Mouse (Mus musculus) forelimb bud, embryonic 11.5 days (tissue): ENCODE measurements around the gene Olfr1370.
"Not testable (repeated sequence)": the region's sequence is repeated elsewhere in the genome, so short reads cannot be mapped to it uniquely, and the experiment has no call there.

Experiments used
- DNase-seq: peaks from one replicate; pipeline ENCODE4 v3.0.0-alpha.2; 2012; ENCODE audit warnings: low read depth, low spot score

Olfr1370 gene

DNA sequence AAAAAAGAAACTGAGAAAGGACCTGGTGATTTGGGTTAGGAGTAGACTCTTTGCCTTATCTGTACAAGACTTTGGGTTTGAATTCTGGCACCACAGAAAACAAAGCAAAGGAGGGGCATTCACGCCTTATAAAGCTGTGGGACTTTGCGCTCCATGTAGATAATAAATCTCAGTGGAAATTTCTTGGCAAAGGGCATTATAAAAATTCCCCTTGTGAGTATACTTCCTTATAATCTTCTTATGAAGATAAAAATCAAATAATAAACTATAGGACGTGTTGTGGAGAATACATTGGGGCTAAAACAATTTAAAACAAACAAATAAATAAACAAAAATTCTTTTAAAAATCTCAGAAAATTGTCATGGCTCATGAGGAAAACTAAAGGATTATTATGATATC, at the start of gene Olfr1370:
Gene Olfr1370, minus strand, starts transcription at position 101 of the 400 bp plus-strand sequence.
- DNase-seq, result no peak

DNA sequence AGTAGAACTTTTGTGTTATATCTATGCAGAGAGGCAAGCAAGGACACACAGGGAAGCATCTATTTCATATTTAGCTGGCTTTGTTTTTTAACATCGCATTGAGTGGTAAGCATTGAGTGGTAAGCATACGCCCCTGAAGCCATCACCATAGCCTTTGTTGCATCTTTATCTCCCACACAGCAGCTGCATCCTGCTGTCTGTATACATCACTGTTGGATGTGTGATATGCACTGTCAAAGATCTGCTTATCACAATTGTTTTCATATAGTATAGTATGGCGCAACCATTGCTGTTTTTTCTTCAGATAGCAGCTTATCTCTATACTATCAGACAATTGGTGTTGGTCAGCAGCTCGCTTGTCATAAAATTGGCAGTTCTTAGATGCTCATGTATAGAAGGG, 39.4 kb upstream of the Olfr1370 start:
- DNase-seq, result no peak

DNA sequence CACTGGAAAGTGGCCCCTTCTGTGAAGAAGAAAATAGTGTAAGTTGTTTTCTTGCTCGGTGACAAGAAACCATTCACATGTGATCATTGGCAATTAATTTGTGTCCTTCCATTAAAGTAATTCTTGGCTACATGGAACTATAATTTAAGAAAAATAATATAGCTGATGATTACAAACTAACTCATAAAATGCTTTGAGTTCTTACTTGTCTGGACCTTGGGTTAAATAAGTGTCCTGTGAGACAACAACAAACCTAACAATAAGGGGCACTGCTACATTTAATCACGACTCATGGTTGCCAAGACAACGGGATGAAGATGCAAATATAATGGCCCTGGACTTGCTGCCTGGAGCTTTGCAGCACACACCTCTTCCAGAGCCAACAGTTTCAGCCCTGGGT, 36.4 kb upstream of the Olfr1370 start, which contains the start of gene Olfr1369-ps1:
Gene Olfr1369-ps1, plus strand, starts transcription at position 301 of the 400 bp plus-strand sequence.
- not testable (repeated sequence) for DNase-seq

DNA sequence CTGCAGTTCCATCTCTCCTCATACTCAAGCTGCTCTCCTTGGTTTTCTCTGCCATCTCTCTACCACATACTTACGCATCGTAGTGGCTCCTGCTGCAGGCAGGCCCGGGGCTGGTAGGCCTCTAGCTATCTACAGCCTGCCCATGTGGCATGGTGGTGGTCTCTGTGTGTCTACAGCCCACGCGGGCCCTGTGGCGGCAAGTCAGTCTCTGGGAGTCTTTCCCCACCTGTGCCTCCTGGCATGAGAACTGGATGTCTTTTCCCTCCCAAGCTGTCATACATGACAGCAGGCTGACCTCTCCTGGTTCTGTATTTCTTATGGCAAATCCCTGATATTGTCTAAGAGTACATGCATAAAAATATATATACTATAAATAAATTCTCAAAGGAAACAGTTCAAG, 35.7 kb upstream of the Olfr1370 start:
- DNase-seq, result no peak

DNA sequence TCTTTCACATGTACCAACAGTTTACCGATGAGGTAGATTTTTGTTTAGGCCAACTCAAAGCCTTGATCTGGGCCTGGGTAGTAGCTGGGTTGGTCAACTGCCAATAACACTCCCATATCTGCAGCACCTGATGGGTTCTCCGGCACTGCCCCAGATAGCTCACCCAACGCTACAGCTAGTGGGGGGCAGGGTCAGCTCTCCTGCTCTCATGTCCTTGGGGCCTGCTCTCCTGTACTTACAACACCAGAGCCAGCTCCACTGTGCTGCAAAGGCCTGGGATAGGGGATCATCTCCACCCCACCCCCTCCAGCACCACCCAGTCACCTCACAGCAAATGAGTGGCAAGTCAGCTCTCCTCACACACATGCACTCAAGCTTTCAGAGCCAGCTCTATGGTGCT, 35.0 kb upstream of the Olfr1370 start:
- no peak for DNase-seq

DNA sequence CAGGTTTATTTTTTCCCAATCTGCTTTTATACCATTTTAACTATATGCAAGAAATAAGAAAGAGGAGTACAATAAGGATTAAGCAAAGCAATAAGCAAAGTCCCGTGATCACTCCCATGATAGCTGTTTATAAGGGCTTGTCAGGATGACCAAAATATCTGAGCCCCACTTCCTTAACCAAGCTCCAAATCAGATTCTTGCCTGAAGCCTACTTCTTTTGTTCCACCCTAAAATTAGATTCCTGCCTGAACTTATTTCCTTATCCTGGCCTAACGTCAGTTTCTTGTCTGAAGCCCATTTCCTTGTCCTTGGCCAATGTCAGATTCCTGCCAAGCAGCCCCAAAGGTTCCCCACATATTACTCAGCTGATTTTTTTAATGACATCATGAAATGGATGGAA, 7.9 kb upstream of the Olfr1370 start:
- no peak for DNase-seq

DNA sequence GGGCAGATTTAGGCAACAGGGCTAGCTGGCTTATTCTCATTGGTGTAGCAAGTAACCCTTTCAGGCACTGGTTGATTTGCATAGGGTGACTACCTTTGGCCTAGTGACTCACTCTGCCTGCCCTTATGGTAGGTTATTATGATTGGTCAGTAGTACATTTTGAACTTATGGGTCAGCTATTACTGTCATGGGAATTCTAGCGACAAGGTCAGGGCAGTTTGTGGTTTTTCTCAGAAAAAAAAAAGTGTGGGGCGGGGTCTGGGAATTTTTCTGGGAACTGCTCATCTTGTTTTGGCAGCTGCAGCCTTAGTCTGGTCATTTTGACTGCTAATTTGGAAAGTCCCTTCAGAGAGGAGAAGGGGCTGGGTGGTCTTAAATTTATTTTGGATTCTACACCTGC, 8.7 kb downstream of the Olfr1370 start:
- no peak for DNase-seq

DNA sequence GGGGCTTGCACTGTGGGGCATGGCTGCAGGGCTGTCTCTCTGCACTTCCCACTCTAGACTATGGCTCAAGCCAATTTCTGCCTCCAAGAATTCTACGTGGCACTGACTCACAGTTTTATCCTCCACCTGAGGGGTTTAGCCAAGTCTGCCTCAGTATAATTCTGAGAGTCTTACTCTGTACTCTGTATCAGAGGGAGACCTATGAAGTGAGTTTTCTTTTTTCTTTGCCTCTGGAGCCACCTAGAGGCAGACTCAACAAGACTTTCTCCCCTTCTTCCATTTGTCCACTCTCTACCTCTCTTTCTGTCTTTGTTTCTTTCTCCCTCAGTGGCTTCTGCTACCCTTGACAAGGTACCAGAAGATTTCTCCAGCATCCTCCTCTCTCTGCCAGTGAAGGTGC, 24.6 kb downstream of the Olfr1370 start:
- peak; percentile 21 for DNase-seq

DNA sequence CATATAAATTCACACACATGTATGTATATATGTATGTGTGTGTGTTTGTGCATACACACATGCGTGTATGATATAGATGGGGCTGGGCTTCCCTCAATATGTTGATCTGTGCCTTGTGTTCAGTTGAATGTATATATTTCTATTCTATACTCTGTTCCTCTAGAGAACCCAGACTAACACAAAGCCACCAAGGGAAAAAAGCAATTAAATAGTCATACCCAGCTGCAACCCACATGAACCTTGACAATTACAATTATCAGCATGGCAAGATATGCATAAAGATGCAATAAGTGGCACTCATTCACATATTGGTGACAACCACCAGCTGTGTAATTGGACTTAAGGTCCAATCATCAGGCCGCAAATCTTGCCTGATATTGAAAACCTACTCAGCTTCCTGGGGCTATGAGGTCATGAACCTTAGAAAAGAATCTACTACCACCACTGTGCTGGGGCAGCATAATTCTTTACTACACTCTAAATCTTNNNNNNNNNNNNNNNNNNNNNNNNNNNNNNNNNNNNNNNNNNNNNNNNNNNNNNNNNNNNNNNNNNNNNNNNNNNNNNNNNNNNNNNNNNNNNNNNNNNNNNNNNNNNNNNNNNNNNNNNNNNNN, 34.1 kb downstream of the Olfr1370 start:
- DNase-seq, result no peak

DNA sequence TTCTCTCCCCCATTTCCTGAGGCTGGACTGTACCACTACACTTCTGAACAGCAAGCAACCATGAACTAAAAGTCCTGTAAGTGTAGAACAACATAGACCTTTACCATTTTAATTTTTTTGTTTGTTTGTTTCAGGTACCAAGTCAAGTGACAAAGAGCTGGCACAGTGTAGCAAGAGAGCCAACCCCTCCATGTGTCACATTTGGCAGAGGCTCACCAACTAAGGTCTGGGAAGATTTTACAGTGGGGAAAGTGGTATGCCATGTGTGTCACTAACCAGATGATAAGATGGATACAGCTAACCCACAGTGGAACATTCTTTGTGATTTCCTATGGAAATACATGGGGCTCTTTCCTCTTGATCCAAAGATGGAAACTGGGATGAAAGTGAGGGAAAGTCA, 38.8 kb downstream of the Olfr1370 start:
- no peak for DNase-seq

DNA sequence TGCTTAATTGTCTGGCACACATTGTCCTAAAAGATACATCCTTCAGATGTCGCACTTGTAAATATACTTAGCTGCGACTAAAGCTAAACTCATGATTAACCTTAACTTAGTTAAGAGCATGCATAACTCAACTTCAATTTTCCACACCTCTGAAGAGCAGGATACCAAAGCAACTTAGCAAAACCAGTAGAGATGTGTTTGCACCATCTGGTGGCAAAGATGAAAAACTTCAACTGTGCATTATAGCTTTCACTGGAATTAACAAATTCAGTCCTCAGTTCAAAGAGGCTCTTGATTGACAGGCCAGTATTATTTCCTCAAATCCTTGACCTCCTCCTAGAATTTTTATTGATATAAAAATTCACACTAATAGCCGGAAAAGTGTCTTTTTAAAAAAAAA, 39.7 kb downstream of the Olfr1370 start:
- DNase-seq, result no peak

DNA sequence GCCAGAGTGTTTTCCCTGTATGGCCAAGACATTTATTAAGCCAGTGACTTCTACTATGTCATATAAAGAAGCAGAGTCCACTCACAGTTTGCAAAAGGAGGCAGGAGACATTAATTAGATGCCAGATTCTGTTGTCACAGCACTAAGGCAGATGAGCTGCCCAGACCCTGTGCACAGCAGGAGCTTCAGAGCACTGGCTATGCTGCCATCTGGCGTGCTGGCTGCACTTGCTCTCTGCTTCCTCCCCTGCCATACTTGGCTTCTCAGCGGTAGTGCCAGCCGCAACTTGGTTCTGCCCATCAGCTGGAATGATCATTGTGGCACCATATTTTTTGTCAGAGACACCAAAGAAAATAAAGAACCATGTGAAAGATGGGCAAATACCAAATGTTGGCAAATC, 41.6 kb downstream of the Olfr1370 start:
- no peak for DNase-seq

DNA sequence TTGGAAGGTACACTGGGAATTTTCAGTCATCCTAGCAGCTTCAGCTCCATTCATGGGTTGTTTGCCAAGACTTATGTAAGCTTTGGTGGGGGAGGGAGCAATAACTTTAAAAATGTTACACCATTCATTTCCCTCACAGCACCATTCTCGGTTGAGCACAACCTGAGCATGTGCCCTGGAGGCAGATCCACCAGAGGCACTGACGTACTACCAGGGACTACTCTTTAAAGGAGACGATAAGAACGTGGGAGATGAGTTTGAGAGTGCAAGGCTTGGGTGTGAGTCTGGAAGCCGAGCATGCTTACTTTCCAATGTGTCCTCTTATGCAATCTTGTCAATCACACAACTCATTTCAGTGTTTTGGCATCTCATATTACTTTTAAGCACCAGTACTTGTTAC, 49.9 kb downstream of the Olfr1370 start:
- no peak for DNase-seq
